In the genomic region with DNA sequence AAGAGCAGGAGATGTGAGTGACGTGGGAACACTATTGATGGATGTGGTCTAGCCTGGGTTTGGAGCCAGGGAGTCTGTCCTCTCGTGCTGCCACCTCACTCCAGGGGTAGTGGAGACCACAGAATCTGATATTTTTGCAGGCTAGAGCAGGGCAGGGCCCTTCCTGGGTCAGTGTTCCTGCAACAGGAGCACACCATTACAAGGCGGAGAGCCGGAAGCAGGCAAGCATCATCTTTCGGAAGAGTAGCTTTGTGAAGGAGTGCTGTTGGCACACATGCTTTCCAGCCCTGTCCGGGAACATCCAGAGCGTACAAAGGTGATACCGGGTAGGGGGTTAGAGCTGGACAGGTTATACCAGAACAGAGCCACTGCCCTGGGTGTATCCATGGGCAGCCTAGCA, we compare ENCODE assay signal across 26 mouse cellular contexts. TPM values are rescaled to one million over a fixed set of nuclear protein-coding genes. Genes with fewer than 3 reads are reported as not detected.
A peak's percentile ranks its signal among the peaks of the same experiment; 100 is the strongest.
DNase-seq lines count a peak whose midpoint lies in the region; ATAC-seq and TF ChIP-seq lines count a peak whose summit lies in the region.
"Had no signal": no experiment of that assay in that cellular context is flagged by ENCODE, and none has a peak within 500 bp of the region (broad histone marks: within the 10 kb centered on the region; RNA-seq: fewer than 3 reads in every experiment).

No protein-coding gene starts in this region.

- intact Hi-C loops in gastrocnemius, adult 2 months (cut with DNase I): no loop called here

- no peak for DNase-seq in gastrocnemius, adult 2 months
- DNase-seq in gastrocnemius, postnatal 4 days (ENCODE audit: low spot score in 2 of 2): no peak
- DNase-seq in liver, adult 2 months (ENCODE audit: extremely low read depth, low read depth, low spot score): no peak
- DNase-seq in midbrain, embryonic 11.5 days (ENCODE audit: low spot score, missing footprints): peak; percentile 56
- DNase-seq: B cell, adult 2 months; cerebellum, adult 11 months; cerebellum, adult 2 months; cerebellum, adult 9-11 months; cerebellum, postnatal 25 days; forebrain, postnatal 0 days; gastrocnemius, postnatal 25 days had no signal

- peak overlapping the region; percentile 73; the same call in 1 of the 2 replicates for H3K27ac ChIP-seq in gastrocnemius, adult 2 months
- H3K27ac ChIP-seq in liver, adult 2 months (replicated peaks; ENCODE audit: insufficient read depth, low read depth, low read length): peak overlapping the region; percentile 82
- no peak overlapping the region for H3K27ac ChIP-seq in liver, embryonic 12.5 days
- no peak overlapping the region for H3K27ac ChIP-seq in midbrain, embryonic 11.5 days (ENCODE audit: low read depth, low read length)
- H3K27ac ChIP-seq in midbrain, embryonic 16.5 days (ENCODE audit: low read length): no peak overlapping the region
- H3K27ac ChIP-seq: embryonic facial prominence, embryonic 12.5 days; embryonic facial prominence, embryonic 15.5 days; heart, embryonic 15.5 days; hindbrain, embryonic 10.5 days; hindbrain, embryonic 13.5 days had no signal

- H3K36me3 ChIP-seq in liver, adult 2 months (ENCODE audit: control insufficient read depth, insufficient read depth, low read length): no peaks in the 10 kb centered on the region
- no peaks in the 10 kb centered on the region for H3K36me3 ChIP-seq in liver, embryonic 12.5 days
- no peaks in the 10 kb centered on the region for H3K36me3 ChIP-seq in midbrain, embryonic 11.5 days (ENCODE audit: control insufficient read depth, insufficient read depth, low read length)
- H3K36me3 ChIP-seq in midbrain, embryonic 16.5 days (ENCODE audit: control insufficient read depth, insufficient read depth, low read length): no peaks in the 10 kb centered on the region
- H3K36me3 ChIP-seq in myocyte (ENCODE audit: control insufficient read depth, insufficient read depth): no peaks in the 10 kb centered on the region
- H3K36me3 ChIP-seq: embryonic facial prominence, embryonic 12.5 days; embryonic facial prominence, embryonic 15.5 days; heart, embryonic 12.5 days; heart, embryonic 15.5 days; hindbrain, embryonic 10.5 days; hindbrain, embryonic 13.5 days had no signal

- no peak overlapping the region for H3ac ChIP-seq in myocyte (ENCODE audit: control insufficient read depth, insufficient read length)

- no peak overlapping the region for H3K4me2 ChIP-seq in liver, embryonic 12.5 days
- H3K4me2 ChIP-seq in midbrain, embryonic 11.5 days: no peak overlapping the region
- no peak overlapping the region for H3K4me2 ChIP-seq in midbrain, embryonic 16.5 days (ENCODE audit: low read length)
- peak overlapping the region; percentile 70 for H3K4me2 ChIP-seq in myocyte (ENCODE audit: low read depth)
- H3K4me2 ChIP-seq: embryonic facial prominence, embryonic 12.5 days; embryonic facial prominence, embryonic 15.5 days; heart, embryonic 12.5 days; heart, embryonic 15.5 days; hindbrain, embryonic 13.5 days had no signal

- H3K9me3 ChIP-seq in liver, embryonic 12.5 days (replicated peaks): no peaks in the 10 kb centered on the region
- no peaks in the 10 kb centered on the region for H3K9me3 ChIP-seq in midbrain, embryonic 11.5 days (ENCODE audit: control insufficient read depth, low read length)
- H3K9me3 ChIP-seq in midbrain, embryonic 16.5 days (replicated peaks; ENCODE audit: control insufficient read depth, low read length, poor library complexity, severe bottlenecking): no peaks in the 10 kb centered on the region
- H3K9me3 ChIP-seq: embryonic facial prominence, embryonic 12.5 days; embryonic facial prominence, embryonic 15.5 days; heart, embryonic 12.5 days; heart, embryonic 15.5 days; hindbrain, embryonic 10.5 days; hindbrain, embryonic 13.5 days had no signal

- TF ChIP-seq CTCF in gastrocnemius, adult 2 months (IDR thresholded peaks at IDR 0.05): no peak
- TF ChIP-seq CTCF in liver, adult 2 months (IDR thresholded peaks at IDR 0.05; ENCODE audit: low read depth, low read length): no peak

- TF ChIP-seq POLR2A in liver, adult 2 months (IDR thresholded peaks at IDR 0.05; ENCODE audit: extremely low read depth, insufficient read depth, low read length): no peak
- no peak for TF ChIP-seq POLR2A in myocyte (IDR thresholded peaks at IDR 0.05; ENCODE audit: insufficient read length, low read depth)

- peaks cover 16% of the 10 kb centered on the region for H3K4me1 ChIP-seq in liver, adult 2 months (ENCODE audit: control insufficient read depth, insufficient read depth, low read length)
- H3K4me1 ChIP-seq in liver, embryonic 12.5 days: peaks cover 14% of the 10 kb centered on the region
- H3K4me1 ChIP-seq in midbrain, embryonic 11.5 days (ENCODE audit: control insufficient read depth, insufficient read depth, low read length): peaks cover 3% of the 10 kb centered on the region; the same call in 1 of the 2 replicates
- H3K4me1 ChIP-seq in midbrain, embryonic 16.5 days (ENCODE audit: control insufficient read depth, insufficient read depth, low read length): no peaks in the 10 kb centered on the region
- H3K4me1 ChIP-seq: embryonic facial prominence, embryonic 12.5 days; embryonic facial prominence, embryonic 15.5 days; hindbrain, embryonic 13.5 days had no signal

- H3K4me3 ChIP-seq in gastrocnemius, adult 2 months: no peak overlapping the region
- peak overlapping the region; percentile 18; the same call in 1 of the 2 replicates for H3K4me3 ChIP-seq in liver, adult 2 months (ENCODE audit: insufficient read depth, low read depth, low read length)
- no peak overlapping the region for H3K4me3 ChIP-seq in liver, embryonic 12.5 days
- H3K4me3 ChIP-seq in midbrain, embryonic 11.5 days (ENCODE audit: low read depth, low read length): no peak overlapping the region
- no peak overlapping the region for H3K4me3 ChIP-seq in midbrain, embryonic 16.5 days (ENCODE audit: low read depth, low read length)
- H3K4me3 ChIP-seq in myocyte: no peak overlapping the region
- H3K4me3 ChIP-seq: embryonic facial prominence, embryonic 12.5 days; embryonic facial prominence, embryonic 15.5 days; heart, embryonic 12.5 days; heart, embryonic 15.5 days; hindbrain, embryonic 10.5 days; hindbrain, embryonic 13.5 days had no signal

- H3K27me3 ChIP-seq in liver, adult 2 months (ENCODE audit: control insufficient read depth, insufficient read depth, low read length): no peaks in the 10 kb centered on the region
- no peaks in the 10 kb centered on the region for H3K27me3 ChIP-seq in liver, embryonic 12.5 days (replicated peaks)
- no peaks in the 10 kb centered on the region for H3K27me3 ChIP-seq in midbrain, embryonic 11.5 days (ENCODE audit: control insufficient read depth, insufficient read depth, low read length)
- no peaks in the 10 kb centered on the region for H3K27me3 ChIP-seq in midbrain, embryonic 16.5 days (ENCODE audit: control insufficient read depth, insufficient read depth, low read depth, low read length)
- H3K27me3 ChIP-seq in myocyte (ENCODE audit: control insufficient read depth, insufficient read depth, insufficient read length): no peaks in the 10 kb centered on the region
- H3K27me3 ChIP-seq: embryonic facial prominence, embryonic 12.5 days; embryonic facial prominence, embryonic 15.5 days; heart, embryonic 12.5 days; heart, embryonic 15.5 days; hindbrain, embryonic 13.5 days had no signal

- no peak; the same call in 1 of the 2 replicates for ATAC-seq in liver, embryonic 12.5 days
- ATAC-seq in midbrain, embryonic 11.5 days (ENCODE audit: low FRiP score): no peak
- no peak for ATAC-seq in midbrain, embryonic 16.5 days
- ATAC-seq in monocyte, adult 5-6 weeks (replicated peaks; ENCODE audit: insufficient number of reproducible peaks, low FRiP score, low TSS enrichment, poor library complexity, severe bottlenecking): no peak
- ATAC-seq: activated CD4-positive, CD25-positive, alpha-beta regulatory T cell, adult 4 months; forebrain, embryonic 14.5 days; forebrain, postnatal 0 days; hindbrain, embryonic 16.5 days had no signal

- peaks cover 3% of the 10 kb centered on the region; the same call in 1 of the 2 replicates for H3K79me2 ChIP-seq in liver, adult 2 months (ENCODE audit: control insufficient read depth, insufficient read depth, low read length)
- H3K79me2 ChIP-seq in myocyte (ENCODE audit: control insufficient read depth, insufficient read depth): no peaks in the 10 kb centered on the region

- 68% methylated on average over 8 of the region's 8 CpGs for WGBS in liver, adult 2 months
- 74% methylated on average over 8 of the region's 8 CpGs for WGBS in liver, embryonic 12.5 days (ENCODE audit: insufficient replicate concordance)
- WGBS in midbrain, embryonic 11.5 days: 91% methylated on average over 8 of the region's 8 CpGs
- 87% methylated on average over 8 of the region's 8 CpGs for WGBS in midbrain, embryonic 16.5 days

- H3K9ac ChIP-seq in liver, adult 2 months (ENCODE audit: low read depth, low read length): peak overlapping the region; percentile 13; the same call in 1 of the 2 replicates
- no peak overlapping the region for H3K9ac ChIP-seq in liver, embryonic 12.5 days
- no peak overlapping the region for H3K9ac ChIP-seq in midbrain, embryonic 11.5 days (ENCODE audit: low read length)
- H3K9ac ChIP-seq in midbrain, embryonic 16.5 days (ENCODE audit: low read depth, low read length): no peak overlapping the region
- H3K9ac ChIP-seq: embryonic facial prominence, embryonic 12.5 days; embryonic facial prominence, embryonic 15.5 days; forebrain, postnatal 0 days; heart, embryonic 12.5 days; heart, embryonic 15.5 days; hindbrain, embryonic 13.5 days had no signal

RNA-seq across cellular contexts. Expression of a gene that starts 0.6 kb away (rescaled TPM):
- 1 to 10 TPM; 5.3 to 6.3 TPM for total RNA-seq in gastrocnemius, adult 2 months (2021)
- total RNA-seq in gastrocnemius, postnatal 4 days (2021): 1 to 10 TPM; 1.5 to 2.0 TPM
- 70.6 and 82.1 TPM in 2 replicates for total RNA-seq in liver, adult 2 months (2014; rRNA removed)
- polyA plus RNA-seq in liver, adult 2 months (2012; rRNA removed): 46.9 and 55.2 TPM in 2 replicates
- polyA plus RNA-seq in liver, embryonic 12.5 days (2016; fragmentation: Nextera tagmentation; extraction: Ambion mirVana): 3.4 TPM in 2 replicates
- 0.23 and 0.59 TPM in 2 replicates for polyA plus RNA-seq in midbrain, embryonic 11.5 days (2014; fragmentation: Nextera tagmentation; extraction: Ambion mirVana)
- 0.36 and 0.68 TPM in 2 replicates for polyA plus RNA-seq in midbrain, embryonic 16.5 days (2015; fragmentation: Nextera tagmentation; extraction: Ambion mirVana)
- 13.9 TPM for polyA plus RNA-seq in myocyte (2012; fragmentation: generic; extraction: Trizol)
- total RNA-seq in monocyte, adult 5-6 weeks (2017): not detected in 3 replicates
- total RNA-seq: common myeloid progenitor, adult 5-6 weeks; granulocyte monocyte progenitor cell, adult 5-6 weeks had no signal
- polyA plus RNA-seq: activated CD4-positive, CD25-positive, alpha-beta regulatory T cell, adult 4 months had no signal

RNA-seq across cellular contexts. Expression of a gene that starts 19.0 kb away (rescaled TPM):
- total RNA-seq in gastrocnemius, adult 2 months (2021): 10 to 100 TPM; 17.5 to 20.9 TPM
- total RNA-seq in gastrocnemius, postnatal 4 days (2021): 10 to 100 TPM; 41.5 to 45.3 TPM
- total RNA-seq in liver, adult 2 months (2014; rRNA removed): 1.9 and 2.8 TPM in 2 replicates
- 8.0 and 8.5 TPM in 2 replicates for polyA plus RNA-seq in liver, adult 2 months (2012; rRNA removed)
- polyA plus RNA-seq in liver, embryonic 12.5 days (2016; fragmentation: Nextera tagmentation; extraction: Ambion mirVana): 50.8 and 53.5 TPM in 2 replicates
- 122 and 134 TPM in 2 replicates for polyA plus RNA-seq in midbrain, embryonic 11.5 days (2014; fragmentation: Nextera tagmentation; extraction: Ambion mirVana)
- polyA plus RNA-seq in midbrain, embryonic 16.5 days (2015; fragmentation: Nextera tagmentation; extraction: Ambion mirVana): 160 and 164 TPM in 2 replicates
- polyA plus RNA-seq in myocyte (2012; fragmentation: generic; extraction: Trizol): 124 TPM
- total RNA-seq in monocyte, adult 5-6 weeks (2017): 14.6 to 25.9 TPM (median 16.7 TPM) in 3 replicates

RNA-seq across cellular contexts. Expression of a gene that starts 21.8 kb away (rescaled TPM):
- under 1 TPM; 0.13 to 0.31 TPM for total RNA-seq in gastrocnemius, adult 2 months (2021)
- total RNA-seq in gastrocnemius, postnatal 4 days (2021): under 1 TPM; 0.26 to 0.44 TPM
- 0.28 and 0.67 TPM in 2 replicates for total RNA-seq in liver, adult 2 months (2014; rRNA removed)
- polyA plus RNA-seq in liver, adult 2 months (2012; rRNA removed): 0.29 TPM in 1 of 2 replicates, not detected in the other
- polyA plus RNA-seq in liver, embryonic 12.5 days (2016; fragmentation: Nextera tagmentation; extraction: Ambion mirVana): 0.12 and 0.19 TPM in 2 replicates
- polyA plus RNA-seq in midbrain, embryonic 11.5 days (2014; fragmentation: Nextera tagmentation; extraction: Ambion mirVana): 0.42 and 0.65 TPM in 2 replicates
- polyA plus RNA-seq in midbrain, embryonic 16.5 days (2015; fragmentation: Nextera tagmentation; extraction: Ambion mirVana): 0.46 and 0.61 TPM in 2 replicates
- polyA plus RNA-seq in myocyte (2012; fragmentation: generic; extraction: Trizol): 27.1 TPM
- total RNA-seq in monocyte, adult 5-6 weeks (2017): 5.9 to 10.5 TPM (median 6.7 TPM) in 3 replicates
- total RNA-seq: granulocyte monocyte progenitor cell, adult 5-6 weeks had no signal

Comparison
In these comparisons a context has a peak if more than half of its experiments do, and no peak if none do; other contexts are left out.
1. H3K27ac ChIP-seq: peak in gastrocnemius, adult 2 months (single experiment) and liver, adult 2 months (single experiment); none in liver, embryonic 12.5 days (single experiment), midbrain, embryonic 11.5 days (single experiment) and midbrain, embryonic 16.5 days (single experiment).
2. RNA of a gene that starts 21.8 kb away (polyA plus RNA-seq): 27.1 TPM in myocyte (single experiment); 0.46 to 0.61 TPM in midbrain, embryonic 16.5 days, 0.42 to 0.65 TPM in midbrain, embryonic 11.5 days, 0.29 TPM in liver, adult 2 months and 0.12 to 0.19 TPM in liver, embryonic 12.5 days; every median in the first group is over 10 times any median in the second.